Mouse (Mus musculus) heart, adult 2 months (tissue): ENCODE measurements at regions not wholly inside any gene's neighbourhood (a gene's known extent, or its start where the extent isn't known, plus 50 kb on each side); places are given as distances from the start of the nearest gene placed in this dataset.

Experiments used
- CTCF ChIP-seq: fragments of 200-600 bp; IDR thresholded peaks from 2 replicates; pipeline ENCODE4 v1.8.1; 2022; ENCODE audit warnings: antibody characterized with exemption, mild to moderate bottlenecking, moderate library complexity
- EP300 ChIP-seq: fragments of 200-500 bp; IDR thresholded peaks from 2 replicates; pipeline ENCODE4 v1.6.1; 2011; ENCODE audit warnings: low read depth, low read length, control low read depth; ENCODE audit not compliant: insufficient read depth
- POLR2A ChIP-seq: fragments of 200-500 bp; IDR thresholded peaks from 2 replicates; pipeline ENCODE4 v1.6.1; 2011; ENCODE audit warnings: mild to moderate bottlenecking, low read depth, low read length, control low read depth; ENCODE audit not compliant: insufficient read depth

GRCm38 (mm10) chr11:8209041-8209440, 455.3 kb downstream of the Tns3 start:
- TF ChIP-seq CTCF: no peak
- TF ChIP-seq POLR2A: no peak
- 0 out of 2 replicates have a peak, but pooled peaks have one; percentile 40 for TF ChIP-seq EP300
